Mouse (Mus musculus): ENCODE results near the gene Tspan18. TPM values are rescaled to one million over a fixed set of nuclear protein-coding genes. Genes with fewer than 3 reads are reported as not detected.

Gene Tspan18
- total RNA-seq, 4 experiments from 2014 or later: 39.5 to 48.5 (median 45.8) TPM

GRCm38 (mm10) chr2:93290345-93291118 is 43.8 kb downstream of the Tspan18 start:
- DNase-seq: no peak

- DNase-seq: no peak
Measured at GRCm38 (mm10) chr2:93289161-93289560, 45.1 kb downstream of the Tspan18 start.

GRCm38 (mm10) chr2:93287348-93287747 is 47.0 kb downstream of the Tspan18 start:
- no peak for DNase-seq

GRCm38 (mm10) chr2:93286742-93287141 is 47.6 kb downstream of the Tspan18 start:
- no peak for DNase-seq

GRCm38 (mm10) chr2:93286321-93286720 is 48.0 kb downstream of the Tspan18 start:
- DNase-seq: no peak

GRCm38 (mm10) chr2:93285842-93286241 is 48.5 kb downstream of the Tspan18 start:
- no peak for DNase-seq

- no peak for DNase-seq
Measured at GRCm38 (mm10) chr2:93284625-93285024, 49.7 kb downstream of the Tspan18 start.

- DNase-seq: no peak
Measured at GRCm38 (mm10) chr2:93283481-93284293, 50.6 kb downstream of the Tspan18 start.

- no peak for DNase-seq
Measured at GRCm38 (mm10) chr2:93282636-93283035, 51.7 kb downstream of the Tspan18 start.

- DNase-seq: no peak
Measured at GRCm38 (mm10) chr2:93281466-93281865, 52.8 kb downstream of the Tspan18 start.

GRCm38 (mm10) chr2:93280117-93280620 is 54.1 kb downstream of the Tspan18 start:
- DNase-seq: no peak

GRCm38 (mm10) chr2:93278181-93278975 is 55.9 kb downstream of the Tspan18 start:
- no peak for DNase-seq

- no peak for DNase-seq
Measured at GRCm38 (mm10) chr2:93277486-93277885, 56.8 kb downstream of the Tspan18 start.

GRCm38 (mm10) chr2:93276026-93276425 is 58.3 kb downstream of the Tspan18 start:
- peak; percentile 66 for DNase-seq

- no peak for DNase-seq
Measured at GRCm38 (mm10) chr2:93273916-93274315, 60.4 kb downstream of the Tspan18 start.

GRCm38 (mm10) chr2:93270083-93270482 is 64.2 kb downstream of the Tspan18 start:
- no peak for DNase-seq

GRCm38 (mm10) chr2:93269611-93270010 is 64.7 kb downstream of the Tspan18 start:
- no peak for DNase-seq

- DNase-seq: no peak
Measured at GRCm38 (mm10) chr2:93268711-93269270, 65.5 kb downstream of the Tspan18 start.

- DNase-seq: peak; percentile 41
Measured at GRCm38 (mm10) chr2:93267791-93268190, 66.5 kb downstream of the Tspan18 start.

- no peak for DNase-seq
Measured at GRCm38 (mm10) chr2:93266565-93267169, 67.6 kb downstream of the Tspan18 start.
